Mouse (Mus musculus) c-Kit-negative CD71-positive TER-119-positive erythroid progenitor cells, embryonic 14.5 days (primary cell): ENCODE measurements around the gene Ubxn11.

ENCODE experiments used
- DNase-seq: peaks from one replicate; pipeline ENCODE4 v3.0.0-alpha.2; 2013; ENCODE audit warnings: low read depth, low spot score

Gene Ubxn11

DNA sequence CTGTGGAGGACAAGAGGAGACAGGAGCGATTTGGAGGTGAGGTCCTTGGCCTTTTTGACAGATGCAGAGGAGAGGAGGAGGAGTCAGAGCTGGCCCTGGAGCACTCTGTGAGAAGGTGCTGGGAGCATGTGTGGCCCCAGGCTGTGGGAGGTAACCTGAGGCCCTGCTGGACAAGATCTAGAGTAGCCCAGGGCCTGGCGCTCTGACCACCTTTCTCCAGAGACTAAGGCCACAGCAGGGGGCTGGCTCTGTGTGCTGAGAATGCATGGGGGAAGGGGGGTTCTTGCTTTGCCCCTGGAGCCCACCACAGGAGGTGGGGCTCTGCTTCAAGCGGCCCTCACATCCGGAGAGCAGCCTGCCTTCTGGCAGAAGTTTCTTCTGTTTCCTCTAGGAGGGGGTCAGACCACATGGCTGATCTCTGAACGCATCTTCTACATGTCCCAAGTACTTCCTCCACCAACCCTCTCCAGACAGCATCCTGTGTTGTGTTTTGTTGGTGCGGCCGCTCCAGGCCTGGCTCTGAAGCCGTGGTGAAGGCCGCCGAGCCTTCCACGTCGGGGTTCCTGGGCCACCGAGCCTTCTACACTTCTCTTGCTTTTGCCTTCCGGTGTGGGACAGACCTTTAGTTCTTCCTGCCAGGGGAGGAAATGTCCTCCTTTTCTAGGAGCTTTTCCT is 15.9 kb downstream of the Ubxn11 start:
- no peak for DNase-seq

GRCm38 (mm10) chr4:134119042-134119441 is 16.7 kb downstream of the Ubxn11 start:
- no peak for DNase-seq

GRCm38 (mm10) chr4:134119644-134120043 is 17.3 kb downstream of the Ubxn11 start:
- DNase-seq, result no peak

DNA sequence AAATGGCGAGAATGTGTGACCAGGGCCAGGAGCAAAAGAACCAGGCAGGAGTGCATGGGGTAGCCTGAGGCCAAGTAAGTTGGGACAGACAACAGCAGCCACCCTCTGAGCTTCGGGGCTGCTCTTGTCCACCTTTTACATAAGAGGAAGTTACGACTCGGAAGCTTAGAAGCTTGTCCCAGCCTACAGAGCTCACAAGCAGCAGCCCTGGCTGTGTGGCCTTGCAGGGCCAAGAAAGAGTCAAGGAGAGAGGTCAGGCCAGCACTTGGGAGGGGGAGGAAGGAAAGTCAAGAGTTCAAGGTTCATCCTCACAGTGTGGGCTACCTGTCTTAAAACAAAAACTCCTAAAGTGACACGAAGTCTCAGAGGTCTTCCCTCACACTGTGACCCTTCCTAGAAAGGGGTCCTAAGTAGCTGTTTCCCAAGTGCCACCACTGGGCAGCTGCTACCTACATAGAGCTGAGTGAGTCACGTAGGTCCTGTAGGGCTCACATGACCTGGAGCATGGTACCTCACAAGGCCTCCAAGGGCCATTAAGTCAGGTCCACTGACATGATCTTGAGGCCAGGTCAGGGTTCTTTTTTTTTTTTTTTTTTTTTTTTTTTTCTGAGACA is 17.9 kb downstream of the Ubxn11 start:
- no peak for DNase-seq

DNA sequence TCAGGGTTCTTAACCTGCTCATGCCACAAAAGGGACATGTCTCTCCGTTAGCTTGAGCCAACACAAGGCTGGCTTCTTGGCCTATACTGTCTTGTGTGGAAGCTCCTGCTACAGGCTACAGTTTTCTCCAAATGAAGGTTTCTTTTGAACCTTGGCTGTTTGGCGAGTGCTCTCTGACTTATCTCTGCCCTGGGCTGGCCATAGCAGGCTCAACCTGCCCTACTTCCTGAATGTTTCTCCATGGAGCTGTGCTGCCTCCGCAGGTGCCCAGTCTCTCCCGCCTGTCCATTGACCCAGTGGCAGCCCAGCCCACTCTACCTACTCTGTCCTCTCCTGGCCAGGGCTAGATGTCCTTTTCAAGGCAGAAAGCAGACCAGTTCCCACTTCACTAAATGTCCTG is 18.5 kb downstream of the Ubxn11 start:
- no peak for DNase-seq

GRCm38 (mm10) chr4:134121571-134121970 is 19.2 kb downstream of the Ubxn11 start:
- DNase-seq, result no peak

DNA sequence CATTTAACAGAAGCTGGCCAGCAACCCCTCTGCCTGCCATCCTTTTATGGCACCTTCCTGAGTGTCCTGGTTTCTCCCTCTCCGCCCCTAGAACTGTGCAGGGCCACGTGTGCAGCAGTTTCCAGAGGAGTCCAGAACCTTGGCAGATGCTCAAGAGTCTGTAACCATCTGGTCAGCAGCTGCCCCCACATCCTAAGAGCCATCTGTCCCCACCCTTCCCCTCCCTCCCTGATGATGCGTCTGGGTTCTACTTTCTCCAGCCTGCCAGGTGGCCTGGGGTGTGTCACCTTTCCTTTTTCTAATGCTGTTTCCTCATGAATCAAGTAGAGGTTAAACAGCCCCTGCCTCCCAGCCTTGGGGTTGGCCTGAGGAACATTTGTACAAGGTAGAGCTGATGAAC is 19.9 kb downstream of the Ubxn11 start:
- DNase-seq, result no peak

GRCm38 (mm10) chr4:134123147-134123546 is 20.8 kb downstream of the Ubxn11 start:
- no peak for DNase-seq

- DNase-seq, result no peak
These were observed 21.5 kb downstream of the Ubxn11 start for GRCm38 (mm10) chr4:134123680-134124551.

GRCm38 (mm10) chr4:134125383-134126060 is 23.2 kb downstream of the Ubxn11 start:
- no peak for DNase-seq

DNA sequence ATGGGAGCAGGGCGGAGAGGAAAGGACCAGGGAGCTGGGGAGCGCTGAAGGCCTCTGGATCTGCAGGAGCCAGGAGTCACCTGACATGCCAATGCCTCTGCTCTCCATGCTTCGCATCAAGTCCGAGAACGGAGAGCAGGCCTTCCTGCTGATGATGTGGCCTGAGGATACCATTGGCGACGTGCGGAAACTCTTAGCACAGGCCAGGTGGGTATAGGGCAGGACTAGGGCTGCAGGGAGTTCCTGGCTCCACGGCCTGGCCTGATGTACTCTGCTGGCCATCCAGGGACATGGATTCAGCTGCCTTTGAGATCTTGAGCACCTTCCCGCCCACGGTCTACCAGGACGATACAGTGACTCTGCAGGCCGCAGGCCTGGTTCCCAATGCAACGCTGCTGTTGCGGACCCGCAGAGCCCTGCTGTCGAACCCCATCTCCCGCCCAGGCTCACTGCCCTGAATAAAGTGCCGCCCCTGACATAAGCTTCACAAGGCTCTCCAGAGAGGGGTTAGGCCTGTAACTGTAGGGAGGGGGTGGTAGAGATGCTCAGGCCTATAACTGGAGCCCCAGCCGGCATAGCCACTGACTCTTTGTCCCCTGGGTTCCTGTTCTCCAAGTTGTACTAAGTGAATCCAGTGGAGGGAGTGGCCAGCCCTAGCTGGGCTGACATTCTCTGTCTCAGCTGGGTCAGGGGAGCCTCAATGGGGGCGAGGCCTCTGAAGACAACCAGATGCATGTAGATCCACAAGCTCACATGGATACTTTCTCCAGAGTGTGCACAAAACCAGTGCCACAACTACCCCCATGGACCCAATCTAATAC is 24.1 kb downstream of the Ubxn11 start:
- DNase-seq, result no peak

DNA sequence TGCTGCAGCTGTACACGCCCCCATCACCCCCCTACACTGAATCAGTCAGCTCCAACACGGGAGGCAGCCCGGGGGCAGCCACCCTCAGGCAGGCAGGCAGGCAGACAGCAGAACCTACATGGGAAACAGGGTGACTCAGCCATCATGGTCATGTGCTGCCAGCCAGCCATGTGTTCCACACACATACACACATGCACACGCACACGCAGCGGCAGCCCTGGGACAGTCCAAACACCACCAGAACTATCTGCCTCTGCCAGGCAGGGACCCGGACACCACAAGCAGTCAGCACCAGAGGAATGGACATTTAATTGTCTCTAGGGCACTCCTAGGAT is 24.7 kb downstream of the Ubxn11 start:
- no peak for DNase-seq

- DNase-seq, result no peak
These were observed 25.4 kb downstream of the Ubxn11 start for GRCm38 (mm10) chr4:134127793-134128192.

DNA sequence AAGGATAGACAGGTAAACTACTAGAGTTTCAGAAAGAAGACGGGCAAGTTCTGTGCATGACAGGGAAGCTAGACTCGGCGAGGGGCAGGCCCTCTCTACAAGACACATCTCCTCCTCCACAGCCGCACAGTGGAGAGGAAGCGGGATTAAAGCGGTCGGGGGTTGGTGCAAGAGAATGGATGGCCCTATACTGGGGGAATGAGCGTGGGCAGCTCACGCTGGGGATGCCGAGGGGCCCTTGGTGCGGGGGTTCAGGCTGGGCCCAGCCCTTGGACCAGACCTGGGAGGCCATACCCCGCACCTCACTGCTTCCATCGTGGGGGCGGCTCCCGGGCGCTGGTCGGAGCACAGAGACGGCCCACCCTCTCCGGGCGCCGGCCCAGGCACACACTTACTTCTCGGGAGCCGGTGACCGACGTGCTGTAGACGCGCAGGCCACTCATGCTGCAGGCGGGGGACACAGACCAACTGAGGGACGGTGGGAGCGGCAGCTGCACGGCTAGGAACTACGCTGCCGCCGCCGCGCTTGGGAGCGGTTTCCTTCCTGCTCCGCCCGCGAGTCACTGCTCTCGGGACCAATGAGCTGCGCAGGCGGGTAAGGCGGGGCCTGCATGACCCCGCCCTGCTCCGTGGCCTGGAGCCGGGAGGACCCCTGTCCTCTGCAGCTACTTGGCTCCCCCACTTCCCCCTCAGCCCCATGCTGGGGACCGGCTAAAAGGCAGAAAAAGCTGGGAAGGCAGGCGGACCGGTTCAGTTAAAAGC is 26.0 kb downstream of the Ubxn11 start, which contains the start of gene Sh3bgrl3:
TSS of gene Sh3bgrl3 (minus strand) at position 569 of the 762 bp plus-strand sequence.
- DNase-seq, result peak; percentile 60

- no peak for DNase-seq
These were observed 26.6 kb downstream of the Ubxn11 start for GRCm38 (mm10) chr4:134128983-134129362.

DNA sequence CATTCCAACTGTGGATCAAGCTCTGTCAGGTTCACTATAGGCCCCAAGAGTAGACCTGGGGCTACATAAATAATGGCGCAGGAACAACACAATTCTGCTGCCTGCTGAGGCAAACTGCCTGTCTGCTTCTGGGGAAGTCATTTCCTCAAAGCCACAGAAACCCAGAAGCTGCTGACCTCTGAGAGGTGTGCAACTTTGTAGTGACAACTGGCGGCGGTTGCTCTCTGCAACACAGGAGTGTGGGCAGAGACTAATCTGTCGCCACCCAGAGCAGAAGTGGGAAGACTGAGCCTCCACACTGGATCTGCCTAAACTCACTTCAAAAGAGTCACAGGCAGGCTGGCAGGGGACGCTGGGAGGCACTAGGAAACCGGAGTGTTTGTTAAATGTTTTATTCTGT is 27.1 kb downstream of the Ubxn11 start:
- no peak for DNase-seq

- DNase-seq, result no peak
These were observed 29.7 kb downstream of the Ubxn11 start for GRCm38 (mm10) chr4:134132117-134132516.

DNA sequence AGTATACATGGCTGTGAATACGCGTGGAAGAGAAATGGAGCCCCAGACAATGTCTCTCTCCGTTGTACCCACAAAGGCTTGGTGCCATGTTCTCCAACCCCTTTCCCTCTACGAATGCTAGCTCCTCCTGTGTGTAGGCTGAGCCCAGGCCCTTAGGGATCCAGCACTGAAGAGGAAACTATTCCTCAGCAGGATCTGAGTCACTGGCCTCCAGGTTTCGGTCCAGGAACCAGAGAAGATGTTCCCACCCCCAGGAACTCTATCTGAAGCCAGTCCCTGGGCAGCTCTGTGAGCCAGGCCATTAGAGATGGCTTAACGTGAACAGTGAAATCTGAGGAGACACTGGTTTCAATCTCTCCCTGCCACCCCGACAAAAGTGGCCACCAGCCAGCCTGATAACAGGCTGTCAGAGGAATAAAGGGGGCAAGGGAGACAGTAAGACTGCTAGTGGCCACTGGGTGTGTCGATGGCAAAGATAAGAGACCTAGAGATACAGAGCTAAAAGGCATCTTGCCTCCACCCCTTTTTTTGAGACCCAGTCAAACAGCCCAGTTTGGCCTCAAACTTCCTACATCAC is 30.2 kb downstream of the Ubxn11 start:
- no peak for DNase-seq

DNA sequence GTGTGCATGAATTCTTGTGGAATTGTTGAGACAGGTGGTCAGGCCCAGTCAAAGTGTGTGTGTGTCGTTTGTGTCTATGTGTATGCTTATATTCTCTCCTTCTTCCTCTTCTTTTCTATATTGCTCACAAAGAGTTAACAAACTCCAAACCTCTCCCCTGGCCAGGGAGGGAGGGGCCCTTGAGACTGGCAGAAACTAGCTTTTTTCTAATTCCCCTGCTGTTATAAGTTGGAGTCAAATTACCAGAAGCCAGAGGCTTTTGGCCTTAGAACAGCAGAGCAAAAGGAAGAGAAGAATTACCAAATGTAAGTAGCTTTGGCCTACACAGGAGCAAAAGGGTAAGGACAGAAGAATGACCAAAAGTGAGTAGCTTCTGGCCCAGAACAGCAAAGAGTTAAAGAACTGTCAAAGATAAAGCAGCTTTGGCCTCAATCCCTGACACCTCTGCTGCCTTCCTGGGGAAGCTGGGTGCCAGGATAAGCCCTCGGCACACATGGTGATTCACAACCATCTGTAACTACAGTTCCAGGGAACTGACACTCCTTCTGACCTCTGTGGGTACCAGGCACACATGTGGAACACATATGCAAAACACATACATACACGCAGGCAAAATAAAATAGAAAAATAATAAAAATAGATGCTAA is 34.0 kb downstream of the Ubxn11 start:
- DNase-seq, result no peak

- no peak for DNase-seq
These were observed 36.5 kb downstream of the Ubxn11 start for GRCm38 (mm10) chr4:134138857-134139256.
